ENCODE assay signal across 14 mouse cellular contexts in the genomic region with DNA sequence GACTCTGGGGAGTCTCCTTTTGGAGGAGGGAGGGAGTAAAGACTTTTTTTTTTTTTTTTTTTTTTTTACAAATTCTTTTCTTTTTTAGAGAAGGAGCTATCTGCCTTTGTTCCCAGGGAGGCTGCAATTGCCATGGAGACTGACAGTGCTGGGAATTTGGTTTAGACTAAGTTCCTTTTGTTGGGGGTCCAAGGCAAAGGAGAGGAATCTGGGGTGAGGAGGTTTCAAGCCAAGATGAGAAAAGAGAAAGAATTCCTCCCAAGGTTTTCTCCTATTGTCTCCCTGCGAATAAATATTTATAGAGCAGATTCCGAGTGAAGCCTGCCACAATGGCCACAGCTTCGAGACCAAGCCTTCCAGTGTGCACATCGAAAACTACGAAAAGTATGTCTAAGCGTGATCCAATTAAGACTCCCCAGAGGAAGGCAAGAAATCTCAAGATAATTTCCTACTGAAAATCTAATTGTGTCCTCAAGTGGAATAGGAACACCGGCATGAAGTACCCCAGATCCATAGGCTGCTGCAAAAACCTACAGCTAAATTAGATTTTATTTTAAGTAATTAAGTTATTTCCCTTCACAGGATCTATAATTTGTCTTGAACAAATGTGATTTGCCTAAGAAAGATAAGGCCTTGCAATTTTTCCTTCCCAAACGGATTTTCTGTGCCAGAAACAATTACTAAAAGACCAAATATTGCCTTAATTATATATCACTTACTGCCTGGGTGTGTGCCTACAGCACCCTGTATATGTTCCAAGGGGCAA. TPM values are rescaled to one million over a fixed set of nuclear protein-coding genes. Genes with fewer than 3 reads are reported as not detected.
DNase-seq lines count a peak whose midpoint lies in the region; ATAC-seq and TF ChIP-seq lines count a peak whose summit lies in the region.
"Had no signal": no experiment of that assay in that cellular context is flagged by ENCODE, and none has a peak within 500 bp of the region (broad histone marks: within the 10 kb centered on the region; RNA-seq: fewer than 3 reads in every experiment).

No protein-coding gene starts in this region.

- no peak overlapping the region for H3K27ac ChIP-seq in lung, embryonic 14.5 days (ENCODE audit: low read depth)
- H3K27ac ChIP-seq in forebrain, embryonic 16.5 days (ENCODE audit: low read length), result peak overlapping the region; percentile 36; the same call in 1 of the 2 replicates
- H3K27ac ChIP-seq in midbrain, embryonic 11.5 days (ENCODE audit: low read depth, low read length), result peak overlapping the region; percentile 84
- H3K27ac ChIP-seq: embryonic facial prominence, embryonic 12.5 days had no signal

- no peaks in the 10 kb centered on the region for H3K27me3 ChIP-seq in lung, embryonic 14.5 days (ENCODE audit: insufficient read depth, low read length)
- H3K27me3 ChIP-seq in forebrain, embryonic 16.5 days (replicated peaks; ENCODE audit: control insufficient read depth, insufficient read depth, low read length), result no peaks in the 10 kb centered on the region
- H3K27me3 ChIP-seq in midbrain, embryonic 11.5 days (ENCODE audit: control insufficient read depth, insufficient read depth, low read length), result no peaks in the 10 kb centered on the region

- peaks cover 12% of the 10 kb centered on the region for H3K36me3 ChIP-seq in lung, embryonic 14.5 days (ENCODE audit: insufficient read depth)
- H3K36me3 ChIP-seq in forebrain, embryonic 16.5 days (ENCODE audit: control insufficient read depth, insufficient read depth), result no peaks in the 10 kb centered on the region
- H3K36me3 ChIP-seq in midbrain, embryonic 11.5 days (ENCODE audit: control insufficient read depth, insufficient read depth, low read length), result peaks cover 11% of the 10 kb centered on the region
- H3K36me3 ChIP-seq: embryonic facial prominence, embryonic 12.5 days had no signal

- no peak overlapping the region for H3K4me2 ChIP-seq in lung, embryonic 14.5 days
- H3K4me2 ChIP-seq in forebrain, embryonic 16.5 days (ENCODE audit: low read length), result no peak overlapping the region; the same call in 1 of the 2 replicates
- H3K4me2 ChIP-seq in midbrain, embryonic 11.5 days, result peak overlapping the region; percentile 6
- H3K4me2 ChIP-seq: embryonic facial prominence, embryonic 12.5 days had no signal

- no peaks in the 10 kb centered on the region for H3K9me3 ChIP-seq in lung, embryonic 14.5 days (ENCODE audit: low read depth, low read length)
- H3K9me3 ChIP-seq in forebrain, embryonic 16.5 days (ENCODE audit: control insufficient read depth, low read length), result peaks cover 1% of the 10 kb centered on the region; the same call in 1 of the 2 replicates
- no peaks in the 10 kb centered on the region for H3K9me3 ChIP-seq in midbrain, embryonic 11.5 days (ENCODE audit: control insufficient read depth, low read length)
- H3K9me3 ChIP-seq: embryonic facial prominence, embryonic 12.5 days had no signal

- 0 out of 2 replicates have a peak, but pooled peaks cover 2% of the 10 kb centered on the region for H3K4me1 ChIP-seq in lung, embryonic 14.5 days (ENCODE audit: insufficient read depth)
- H3K4me1 ChIP-seq in forebrain, embryonic 16.5 days (replicated peaks; ENCODE audit: control insufficient read depth, insufficient read depth, low read length), result peaks cover 15% of the 10 kb centered on the region
- H3K4me1 ChIP-seq in midbrain, embryonic 11.5 days (ENCODE audit: control insufficient read depth, insufficient read depth, low read length), result peaks cover 47% of the 10 kb centered on the region

- DNase-seq in lung, embryonic 14.5 days, result peak; percentile 17
- no peak for DNase-seq in lung, adult 18-20 months
- DNase-seq in midbrain, embryonic 11.5 days (ENCODE audit: low spot score, missing footprints), result peak; percentile 93
- DNase-seq in layer of hippocampus, postnatal 14 days (ENCODE audit: low spot score in 2 of 2), result no peak
- no peak for DNase-seq in testis, postnatal 10 days (ENCODE audit: low spot score)
- DNase-seq in cerebellum, adult 18-20 months, result no peak
- no peak for DNase-seq in spleen, adult 12 weeks (ENCODE audit: low spot score)
- DNase-seq: cerebellum, adult 2 months; gastrocnemius, postnatal 25 days; kidney, postnatal 36 days; liver had no signal

- ATAC-seq in lung, embryonic 14.5 days (ENCODE audit: insufficient read depth), result no peak
- peak; percentile 26 for ATAC-seq in forebrain, embryonic 16.5 days
- ATAC-seq in midbrain, embryonic 11.5 days (ENCODE audit: low FRiP score), result peak; percentile 88
- ATAC-seq: inflammation-experienced regulatory T-cells, adult 6 months had no signal

- no peak overlapping the region for H3K4me3 ChIP-seq in lung, embryonic 14.5 days (ENCODE audit: low read depth, low read length)
- H3K4me3 ChIP-seq in forebrain, embryonic 16.5 days (replicated peaks; ENCODE audit: low read length), result no peak overlapping the region
- no peak overlapping the region for H3K4me3 ChIP-seq in midbrain, embryonic 11.5 days (ENCODE audit: low read depth, low read length)
- H3K4me3 ChIP-seq: embryonic facial prominence, embryonic 12.5 days had no signal

- 47% methylated on average over 8 of the region's 8 CpGs for WGBS in lung, embryonic 14.5 days
- 6% methylated on average over 8 of the region's 8 CpGs for WGBS in forebrain, embryonic 16.5 days
- WGBS in midbrain, embryonic 11.5 days, result 7% methylated on average over 8 of the region's 8 CpGs

- no peak overlapping the region for H3K9ac ChIP-seq in lung, embryonic 14.5 days
- H3K9ac ChIP-seq in forebrain, embryonic 16.5 days (replicated peaks; ENCODE audit: low read depth, low read length), result no peak overlapping the region
- H3K9ac ChIP-seq in midbrain, embryonic 11.5 days (ENCODE audit: low read length), result peak overlapping the region; percentile 24; the same call in 1 of the 2 replicates
- H3K9ac ChIP-seq: embryonic facial prominence, embryonic 12.5 days had no signal

- no peak for TF ChIP-seq CTCF in lung, embryonic 14.5 days (IDR thresholded peaks at IDR 0.05; ENCODE audit: low read depth)

RNA-seq across cellular contexts. Expression of gene Cxcr4, which starts 5.7 kb away (rescaled TPM):
- polyA plus RNA-seq in lung, embryonic 14.5 days (2014; fragmentation: Nextera tagmentation; extraction: Ambion mirVana), result 10.3 and 10.9 TPM in 2 replicates
- 11.3 and 14.4 TPM in 2 replicates for polyA plus RNA-seq in forebrain, embryonic 16.5 days (2015; fragmentation: Nextera tagmentation; extraction: Ambion mirVana)
- 22.6 and 25.6 TPM in 2 replicates for polyA plus RNA-seq in midbrain, embryonic 11.5 days (2014; fragmentation: Nextera tagmentation; extraction: Ambion mirVana)
- 10 to 100 TPM; 10.2 to 17.0 TPM for total RNA-seq in layer of hippocampus, postnatal 14 days (2021)

Comparison
In these comparisons a context has a peak if more than half of its experiments do, and no peak if none do; other contexts are left out.
1. DNase-seq: peak in lung, embryonic 14.5 days (single experiment) and midbrain, embryonic 11.5 days (single experiment); none in lung, adult 18-20 months (0 of 2), layer of hippocampus, postnatal 14 days (0 of 2), testis, postnatal 10 days (single experiment), cerebellum, adult 18-20 months (0 of 2) and spleen, adult 12 weeks (single experiment).